Mouse (Mus musculus) left cerebral cortex, adult 6 months (tissue): Measurements from ENCODE around the gene Git1. TPM values are rescaled to one million over a fixed set of nuclear protein-coding genes. Genes with fewer than 3 reads are reported as not detected.

Experiments used
- long read RNA-seq, 2 experiments: library from polyadenylated mRNA; unstranded; transcript quantifications; one replicate each; pipeline ENCODE4 v2.0.0; 2019 to 2020
- polyA plus RNA-seq: library from polyadenylated mRNA; unstranded; fragments of <200 nt; fragmentation: Nextera tagmentation; gene quantifications from 2 replicates; pipeline ENCODE4 v1.2.3, GENCODE M21; 2021

Git1 gene
- 33.1 and 34.5 TPM in 2 replicates for polyA plus RNA-seq
- long read RNA-seq, experiment 1, partial matches to known transcripts, result 132 of 145 reads
- long read RNA-seq, experiment 1, other reads (novel, unspliced or antisense), result 9 of 145 reads
- long read RNA-seq, experiment 2, partial matches to known transcripts, result 43 of 45 reads
- long read RNA-seq, experiment 2, other reads (novel, unspliced or antisense), result 2 of 45 reads

GRCm38 (mm10) chr11:77493512-77494343, at the start of gene Git1:
Gene Git1, plus strand, starts transcription at chr11:77493562.

GRCm38 (mm10) chr11:77462283-77463100, 30.9 kb upstream of the Git1 start, which contains the start of gene Coro6:
Gene Coro6, plus strand, starts transcription at chr11:77462411.

GRCm38 (mm10) chr11:77489591-77490235, 3.6 kb upstream of the Git1 start, which contains the start of gene Ankrd13b:
Gene Ankrd13b, minus strand, starts transcription at chr11:77489678.

GRCm38 (mm10) chr11:77514832-77515636, 21.7 kb downstream of the Git1 start, which contains the start of gene Abhd15:
Gene Abhd15, plus strand, starts transcription at chr11:77515121.

GRCm38 (mm10) chr11:77515637-77516552, 22.5 kb downstream of the Git1 start, which contains the start of gene Trp53i13:
Gene Trp53i13, minus strand, starts transcription at chr11:77515980.

GRCm38 (mm10) chr11:77519043-77519442, 25.7 kb downstream of the Git1 start, which contains the start of gene Gm10392:
Gene Gm10392, minus strand, starts transcription at chr11:77519198.

Other genes with a start within 250 kb of the Git1 start
- 7.2 and 7.5 TPM in 2 replicates for gene Coro6, start 31.2 kb upstream of the Git1 start, polyA plus RNA-seq
- gene Ankrd13b, start 3.9 kb upstream of the Git1 start, polyA plus RNA-seq, result 5.0 and 25.4 TPM in 2 replicates
- 1.0 TPM in 2 replicates for gene Abhd15, start 21.6 kb downstream of the Git1 start, polyA plus RNA-seq
- 10.5 and 10.6 TPM in 2 replicates for gene Trp53i13, start 22.4 kb downstream of the Git1 start, polyA plus RNA-seq
- gene Gm10392, start 25.6 kb downstream of the Git1 start, polyA plus RNA-seq, result not detected in 2 replicates
- gene Taok1, start 114.3 kb downstream of the Git1 start, polyA plus RNA-seq, result 11.2 and 21.6 TPM in 2 replicates
- gene Nufip2, start 192.6 kb downstream of the Git1 start, polyA plus RNA-seq, result 4.1 and 5.0 TPM in 2 replicates
- gene Cryba1, start 231.7 kb downstream of the Git1 start, polyA plus RNA-seq, result not detected in 2 replicates